Mouse (Mus musculus) midbrain, embryonic 15.5 days (tissue): ENCODE results near the gene Mrpl14. TPM values are rescaled to one million over a fixed set of nuclear protein-coding genes. Genes with fewer than 3 reads are reported as not detected.

Experiments
- ATAC-seq: fragments of 200-750 bp; cut with Nextera tagmentation; replicated peaks from 2 replicates; pipeline ENCODE4 v1.8.0; 2017; ENCODE audit warnings: moderate TSS enrichment
- H3K27ac ChIP-seq: fragments of 300-500 bp; sonication (generic); 2 replicates; pipeline ENCODE4 v1.5.1; 2015; ENCODE audit warnings: mild to moderate bottlenecking, inconsistent platforms
- H3K27me3 ChIP-seq: fragments of 300-500 bp; sonication (generic); replicated peaks from 2 replicates; pipeline ENCODE4 v1.6.1; 2015; ENCODE audit warnings: inconsistent platforms
- H3K36me3 ChIP-seq: fragments of 300-500 bp; sonication (generic); replicated peaks from 2 replicates; pipeline ENCODE4 v1.6.1; 2015; ENCODE audit warnings: inconsistent platforms
- H3K4me1 ChIP-seq: fragments of 300-500 bp; sonication (generic); 2 replicates; pipeline ENCODE4 v1.6.1; 2015; ENCODE audit warnings: inconsistent platforms
- H3K4me2 ChIP-seq: fragments of 300-500 bp; sonication (generic); 2 replicates; pipeline ENCODE4 v1.6.1; 2015; ENCODE audit warnings: inconsistent platforms, mild to moderate bottlenecking, moderate library complexity
- H3K4me3 ChIP-seq: fragments of 300-500 bp; sonication (generic); 2 replicates; pipeline ENCODE4 v1.5.1; 2015; ENCODE audit warnings: mild to moderate bottlenecking, inconsistent platforms
- H3K9ac ChIP-seq: fragments of 300-500 bp; sonication (generic); 2 replicates; pipeline ENCODE4 v1.6.1; 2015; ENCODE audit warnings: mild to moderate bottlenecking, inconsistent platforms
- H3K9me3 ChIP-seq: fragments of 300-500 bp; sonication (generic); 2 replicates; pipeline ENCODE4 v1.6.1; 2016; ENCODE audit warnings: inconsistent platforms
- WGBS: fragments of 180-500 bp; shearing (Covaris S2); methylation state at CpG from one replicate; pipeline ENCODE4 v1.1.7; 2015; ENCODE audit warnings: mixed read lengths; 5-methylcytosine and 5-hydroxymethylcytosine counted together
- polyA plus RNA-seq: library from polyadenylated mRNA; unstranded; fragments of >200 nt; fragmentation: Nextera tagmentation; extraction: Ambion mirVana; gene quantifications from 2 replicates; pipeline ENCODE4 v1.2.1, GENCODE M21; 2015

The Mrpl14 gene
- polyA plus RNA-seq, 1 experiment from 2014 or later: 118 TPM

GRCm38 (mm10) chr17:45745629-45746028 lies 59.5 kb downstream of the Mrpl14 start:
- no peaks in the 10 kb centered on the region for H3K36me3 ChIP-seq
- no peak for ATAC-seq
- H3K27me3 ChIP-seq: no peaks in the 10 kb centered on the region
- H3K4me2 ChIP-seq: no peak overlapping the region
- no peak overlapping the region for H3K9ac ChIP-seq
- WGBS: 95% methylated on average over 2 of the region's 2 CpGs
- H3K4me1 ChIP-seq: no peaks in the 10 kb centered on the region
- H3K4me3 ChIP-seq: no peak overlapping the region
- no peak overlapping the region for H3K27ac ChIP-seq
- no peaks in the 10 kb centered on the region for H3K9me3 ChIP-seq

GRCm38 (mm10) chr17:45746755-45747154 lies 60.6 kb downstream of the Mrpl14 start:
- no peak for ATAC-seq
- Histone ChIP-seq H3K9me3 (no peaks in the 10 kb centered on the region), H3K4me1 (no peaks in the 10 kb centered on the region)

GRCm38 (mm10) chr17:45747293-45747692 lies 61.2 kb downstream of the Mrpl14 start:
- H3K36me3 ChIP-seq: no peaks in the 10 kb centered on the region
- no peak overlapping the region for H3K4me2 ChIP-seq
- H3K27ac ChIP-seq: no peak overlapping the region
- H3K4me3 ChIP-seq: no peak overlapping the region
- H3K9me3 ChIP-seq: no peaks in the 10 kb centered on the region
- no peak overlapping the region for H3K9ac ChIP-seq
- WGBS: 98% methylated on average over 4 of the region's 4 CpGs
- no peaks in the 10 kb centered on the region for H3K27me3 ChIP-seq
- H3K4me1 ChIP-seq: no peaks in the 10 kb centered on the region
- ATAC-seq: no peak

More at GRCm38 (mm10) chr17:45746755-45747154, 60.6 kb downstream of the Mrpl14 start:
- Histone ChIP-seq H3K9ac (no peak overlapping the region), H3K4me2 (no peak overlapping the region), H3K27ac (no peak overlapping the region), H3K27me3 (no peaks in the 10 kb centered on the region), H3K4me3 (no peak overlapping the region), H3K36me3 (no peaks in the 10 kb centered on the region)
- 78% methylated on average over 12 of the region's 12 CpGs for WGBS

Other genes with a start within 250 kb of the Mrpl14 start
- gene Spats1, start 210.9 kb upstream of the Mrpl14 start, polyA plus RNA-seq: 1.6 TPM in 2 replicates
- gene Aars2, start 179.5 kb upstream of the Mrpl14 start, polyA plus RNA-seq: 19.7 and 20.5 TPM in 2 replicates
- 6.0 and 6.2 TPM in 2 replicates for gene Tcte1, start 162.9 kb upstream of the Mrpl14 start, polyA plus RNA-seq
- 32.1 and 33.9 TPM in 2 replicates for gene Tmem151b, start 136.6 kb upstream of the Mrpl14 start, polyA plus RNA-seq
- 3.5 and 5.3 TPM in 2 replicates for gene Nfkbie, start 130.6 kb upstream of the Mrpl14 start, polyA plus RNA-seq
- gene Slc35b2, start 122.4 kb upstream of the Mrpl14 start, polyA plus RNA-seq: 85.5 and 93.4 TPM in 2 replicates
- 1,488 and 1,537 TPM in 2 replicates for gene Hsp90ab1, start 113.1 kb upstream of the Mrpl14 start, polyA plus RNA-seq
- gene Slc29a1, start 86.7 kb upstream of the Mrpl14 start, polyA plus RNA-seq: 30.7 and 33.0 TPM in 2 replicates
- not detected in 2 replicates for gene Mymx, start 84.2 kb upstream of the Mrpl14 start, polyA plus RNA-seq
- 0.65 and 1.2 TPM in 2 replicates for gene Capn11, start 27.0 kb upstream of the Mrpl14 start, polyA plus RNA-seq
- 173 and 177 TPM in 2 replicates for gene Tmem63b, start 583 bp downstream of the Mrpl14 start, polyA plus RNA-seq
- gene 1600014C23Rik, start 47.5 kb downstream of the Mrpl14 start, polyA plus RNA-seq: 0.61 TPM in 1 of 2 replicates, not detected in the other